ENCODE assay signal across 26 mouse cellular contexts in the genomic region with DNA sequence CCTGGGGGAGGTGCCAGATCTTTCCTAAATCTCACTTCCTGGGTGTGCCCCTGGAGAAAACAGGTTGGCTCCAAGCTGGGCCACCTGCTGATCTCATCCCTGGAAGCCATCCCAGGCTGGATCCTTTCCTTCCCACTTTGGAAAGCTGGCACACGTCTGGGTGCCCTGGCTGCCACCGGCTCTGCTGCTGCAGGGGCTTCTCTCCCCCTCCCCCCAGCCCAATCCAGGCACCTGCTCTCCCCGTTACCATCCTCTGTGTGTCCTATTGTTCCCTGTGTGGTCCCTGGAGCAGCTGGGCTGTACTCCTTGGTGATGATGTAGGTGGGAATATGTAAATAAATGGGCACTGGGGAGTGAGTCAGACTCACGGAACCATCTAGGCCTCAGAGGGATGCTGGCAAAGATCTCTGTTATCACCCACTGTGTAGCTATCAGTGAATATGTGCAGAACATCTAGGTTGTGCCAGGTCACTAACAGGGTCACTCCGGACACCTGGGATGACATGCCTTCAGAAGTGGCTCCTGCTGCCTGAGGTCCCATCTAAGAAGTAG.
DNase-seq lines count a peak whose midpoint lies in the region; ATAC-seq lines count a peak whose summit lies in the region.
"Had no signal": no experiment of that assay in that cellular context is flagged by ENCODE, and none has a peak within 500 bp of the region (broad histone marks: within the 10 kb centered on the region; RNA-seq: fewer than 3 reads in every experiment).

No protein-coding gene starts in this region.

- H3K27me3 ChIP-seq in hindbrain, embryonic 14.5 days (ENCODE audit: control insufficient read depth, insufficient read depth, low read length): no peaks in the 10 kb centered on the region
- H3K27me3 ChIP-seq in hindbrain, embryonic 13.5 days: peaks cover 12% of the 10 kb centered on the region; the same call in 1 of the 2 replicates
- H3K27me3 ChIP-seq in neural tube, embryonic 14.5 days (ENCODE audit: control insufficient read depth, insufficient read depth, low read length): no peaks in the 10 kb centered on the region
- H3K27me3 ChIP-seq: forebrain, embryonic 12.5 days; hindbrain, embryonic 12.5 days; limb, embryonic 15.5 days; lung, embryonic 15.5 days; midbrain, embryonic 15.5 days; neural tube, embryonic 13.5 days; stomach, embryonic 15.5 days had no signal

- no peak for ATAC-seq in cerebellum, adult (ENCODE audit: insufficient number of reproducible peaks, low FRiP score, low TSS enrichment)
- ATAC-seq in hindbrain, embryonic 14.5 days (ENCODE audit: low FRiP score): peak; percentile 27; the same call in 1 of the 2 replicates
- no peak for ATAC-seq in hindbrain, embryonic 13.5 days (ENCODE audit: low FRiP score)
- 0 out of 2 replicates have a peak, but pooled peaks have one; percentile 51 for ATAC-seq in neural tube, embryonic 14.5 days (ENCODE audit: low read depth)
- ATAC-seq: midbrain, embryonic 15.5 days had no signal

- no peaks in the 10 kb centered on the region for H3K36me3 ChIP-seq in hindbrain, embryonic 14.5 days (replicated peaks; ENCODE audit: control insufficient read depth, insufficient read depth)
- H3K36me3 ChIP-seq in hindbrain, embryonic 13.5 days: no peaks in the 10 kb centered on the region
- no peaks in the 10 kb centered on the region for H3K36me3 ChIP-seq in neural tube, embryonic 14.5 days (ENCODE audit: control insufficient read depth, insufficient read depth, low read length)
- H3K36me3 ChIP-seq: forebrain, embryonic 12.5 days; heart, embryonic 13.5 days; hindbrain, embryonic 12.5 days; limb, embryonic 15.5 days; lung, embryonic 15.5 days; midbrain, embryonic 15.5 days; neural tube, embryonic 13.5 days; stomach, embryonic 15.5 days had no signal

- WGBS in hindbrain, embryonic 14.5 days: 41% methylated on average over 5 of the region's 5 CpGs
- 42% methylated on average over 5 of the region's 5 CpGs for WGBS in hindbrain, embryonic 13.5 days
- WGBS in neural tube, embryonic 14.5 days: 35% methylated on average over 5 of the region's 5 CpGs

- H3K9ac ChIP-seq in hindbrain, embryonic 14.5 days: no peak overlapping the region
- no peak overlapping the region for H3K9ac ChIP-seq in hindbrain, embryonic 13.5 days
- H3K9ac ChIP-seq in neural tube, embryonic 14.5 days (replicated peaks; ENCODE audit: low read depth, low read length): no peak overlapping the region
- H3K9ac ChIP-seq: forebrain, embryonic 12.5 days; heart, embryonic 13.5 days; hindbrain, embryonic 12.5 days; limb, embryonic 15.5 days; liver, embryonic 14.5 days; lung, embryonic 15.5 days; midbrain, embryonic 15.5 days; neural tube, embryonic 13.5 days; stomach, embryonic 15.5 days had no signal

- no peaks in the 10 kb centered on the region for H3K9me3 ChIP-seq in hindbrain, embryonic 14.5 days (ENCODE audit: control insufficient read depth, low read length)
- H3K9me3 ChIP-seq in hindbrain, embryonic 13.5 days: no peaks in the 10 kb centered on the region
- no peaks in the 10 kb centered on the region for H3K9me3 ChIP-seq in neural tube, embryonic 14.5 days (ENCODE audit: control insufficient read depth, low read length)
- H3K9me3 ChIP-seq: forebrain, embryonic 12.5 days; heart, embryonic 13.5 days; hindbrain, embryonic 12.5 days; limb, embryonic 15.5 days; lung, embryonic 15.5 days; midbrain, embryonic 15.5 days; neural tube, embryonic 13.5 days; stomach, embryonic 15.5 days had no signal

- H3K4me3 ChIP-seq in hindbrain, embryonic 14.5 days (replicated peaks; ENCODE audit: low read length): no peak overlapping the region
- no peak overlapping the region for H3K4me3 ChIP-seq in hindbrain, embryonic 13.5 days
- no peak overlapping the region for H3K4me3 ChIP-seq in neural tube, embryonic 14.5 days (ENCODE audit: low read depth, low read length)
- H3K4me3 ChIP-seq: forebrain, embryonic 12.5 days; heart, adult 2 months; heart, embryonic 13.5 days; hindbrain, embryonic 12.5 days; limb, embryonic 15.5 days; lung, embryonic 15.5 days; midbrain, embryonic 15.5 days; neural tube, embryonic 13.5 days; stomach, embryonic 15.5 days had no signal

- H3K27ac ChIP-seq in hindbrain, embryonic 14.5 days: no peak overlapping the region
- H3K27ac ChIP-seq in hindbrain, embryonic 13.5 days: no peak overlapping the region
- H3K27ac ChIP-seq in neural tube, embryonic 14.5 days (ENCODE audit: low read depth, low read length): no peak overlapping the region
- H3K27ac ChIP-seq: forebrain, embryonic 12.5 days; heart, adult 2 months; heart, embryonic 13.5 days; hindbrain, embryonic 12.5 days; kidney, postnatal 0 days; limb, embryonic 15.5 days; liver, embryonic 14.5 days; lung, embryonic 15.5 days; midbrain, embryonic 15.5 days; neural tube, embryonic 13.5 days; stomach, embryonic 15.5 days had no signal

- no peak overlapping the region for H3K4me2 ChIP-seq in hindbrain, embryonic 14.5 days (replicated peaks)
- no peak overlapping the region for H3K4me2 ChIP-seq in hindbrain, embryonic 13.5 days
- no peak overlapping the region for H3K4me2 ChIP-seq in neural tube, embryonic 14.5 days (ENCODE audit: low read depth, low read length)
- H3K4me2 ChIP-seq: forebrain, embryonic 12.5 days; heart, embryonic 13.5 days; hindbrain, embryonic 12.5 days; limb, embryonic 15.5 days; lung, embryonic 15.5 days; midbrain, embryonic 15.5 days; neural tube, embryonic 13.5 days; stomach, embryonic 15.5 days had no signal

- peak; percentile 20 to 25 for DNase-seq in cerebellum, postnatal 14 days
- DNase-seq in hindbrain, embryonic 14.5 days (ENCODE audit: low spot score): no peak
- no peak for DNase-seq in neural tube, embryonic 10.5 days (ENCODE audit: extremely low spot score, low spot score)
- DNase-seq in right cerebral cortex, postnatal 14 days: peak; percentile 28
- no peak for DNase-seq in adipocyte (ENCODE audit: low spot score)
- DNase-seq: adrenal gland, postnatal 36 days; cerebellum, adult 18-20 months; gastrocnemius, postnatal 25 days; heart, adult 2 months; heart, postnatal 14 days; kidney, adult 2 months; lung, postnatal 4 days; thymus, postnatal 25 days had no signal

- no peaks in the 10 kb centered on the region for H3K4me1 ChIP-seq in hindbrain, embryonic 14.5 days (replicated peaks; ENCODE audit: control insufficient read depth, insufficient read depth, low read length)
- peaks cover 8% of the 10 kb centered on the region; the same call in 1 of the 2 replicates for H3K4me1 ChIP-seq in hindbrain, embryonic 13.5 days (replicated peaks)
- peaks cover 3% of the 10 kb centered on the region; the same call in 1 of the 2 replicates for H3K4me1 ChIP-seq in neural tube, embryonic 14.5 days (ENCODE audit: control insufficient read depth, insufficient read depth, low read length)
- H3K4me1 ChIP-seq: heart, embryonic 13.5 days; limb, embryonic 15.5 days; lung, embryonic 15.5 days; midbrain, embryonic 15.5 days; stomach, embryonic 15.5 days had no signal

Comparison
In these comparisons a context has a peak if more than half of its experiments do, and no peak if none do; other contexts are left out.
1. ATAC-seq: peak in hindbrain, embryonic 14.5 days (single experiment) and neural tube, embryonic 14.5 days (single experiment); none in cerebellum, adult (single experiment) and hindbrain, embryonic 13.5 days (single experiment).
2. DNase-seq: peak in cerebellum, postnatal 14 days (2 of 2) and right cerebral cortex, postnatal 14 days (single experiment); none in hindbrain, embryonic 14.5 days (single experiment), neural tube, embryonic 10.5 days (single experiment) and adipocyte (single experiment).